Mouse (Mus musculus): ENCODE measurements around the gene Vps37c.

- TF ChIP-seq CTCF (conservative IDR thresholded peaks at IDR 0.05; ENCODE audit: low read length) (no peak), POU5F1 (IDR thresholded peaks at IDR 0.05; ENCODE audit: borderline replicate concordance, low read length) (no peak), NANOG (IDR thresholded peaks at IDR 0.05; ENCODE audit: borderline replicate concordance, low read length) (no peak)
Measured at GRCm38 (mm10) chr19:10656058-10656457, 32.5 kb upstream of the Vps37c start.
